Mouse (Mus musculus) layer of hippocampus, adult 6 months (tissue): ENCODE data around the gene Ssx2ip. TPM values are rescaled to one million over a fixed set of nuclear protein-coding genes. Genes with fewer than 3 reads are reported as not detected.

Source experiments
- long read RNA-seq, 2 experiments: library from polyadenylated mRNA; unstranded; transcript quantifications; one replicate each; pipeline ENCODE4 v2.0.0; 2019 to 2020
- microRNA-seq: library from miRNA; unstranded; fragments of <30 nt; microRNA quantifications from one replicate; pipeline ENCODE4 v1.2.0, GENCODE M21; 2020
- polyA plus RNA-seq: library from polyadenylated mRNA; unstranded; fragments of <200 nt; fragmentation: Nextera tagmentation; gene quantifications from 2 replicates; pipeline ENCODE4 v1.2.3, GENCODE M21; 2021

The Ssx2ip gene
- polyA plus RNA-seq: 21.8 and 22.7 TPM in 2 replicates
- long read RNA-seq, experiment 1, transcript Ssx2ip-203 (14 exons, 3,232 nt): major isoform, 5 of 80 reads
- long read RNA-seq, experiment 1, partial matches to known transcripts: 43 of 80 reads
- long read RNA-seq, experiment 1, other reads (novel, unspliced or antisense): 25 of 80 reads
- long read RNA-seq, experiment 2, transcript Ssx2ip-201 (14 exons, 3,410 nt): minor isoform, 28 of 418 reads
- long read RNA-seq, experiment 2, transcript Ssx2ip-203 (14 exons, 3,232 nt): major isoform, 109 of 418 reads
- long read RNA-seq, experiment 2, transcript Ssx2ip-204 (14 exons, 3,446 nt): minor isoform, 45 of 418 reads
- long read RNA-seq, experiment 2, partial matches to known transcripts: 31 of 418 reads
- long read RNA-seq, experiment 2, other reads (novel, unspliced or antisense): 202 of 418 reads

GRCm38 (mm10) chr3:146404311-146405201, at the start of gene Ssx2ip:
TSS of gene Ssx2ip (plus strand) at chr3:146404642.

DNA sequence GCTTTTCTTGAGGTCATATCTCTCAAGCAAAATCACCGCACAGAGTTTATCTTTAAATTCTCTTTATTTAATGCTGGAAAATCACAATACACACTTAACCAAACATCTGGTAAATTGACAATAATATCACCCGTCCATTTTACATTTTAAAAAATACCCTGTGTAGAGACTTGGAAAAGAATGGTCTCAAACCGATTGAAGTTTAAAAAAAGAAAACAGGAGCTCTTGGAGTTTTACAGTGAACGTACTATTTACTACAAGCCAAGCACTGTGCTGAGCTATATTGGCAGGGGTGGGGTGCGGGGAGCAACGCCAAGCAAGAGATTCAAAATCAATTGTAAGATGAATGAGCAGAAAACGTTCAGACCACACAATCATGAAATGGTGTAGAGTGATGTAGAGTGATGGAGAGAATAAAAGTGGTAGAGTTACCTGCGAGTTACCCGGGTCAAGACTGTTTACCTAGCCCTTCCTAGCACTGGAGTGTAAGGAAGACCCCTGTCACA, 45.4 kb downstream of the Ssx2ip start, which contains the start of gene Ctbs:
Gene Ctbs, plus strand, starts transcription at position 51 of the 506 bp plus-strand sequence.

Small RNAs within 50 kb of the gene (microRNA-seq; reads per million reads assigned to microRNA genes)
- not detected for gene Gm22901

Other genes with a start within 250 kb of the Ssx2ip start
- gene Lpar3, start 183.7 kb upstream of the Ssx2ip start, polyA plus RNA-seq: 0.67 and 0.89 TPM in 2 replicates
- gene Ctbs, start 45.2 kb downstream of the Ssx2ip start, polyA plus RNA-seq: 4.8 and 7.5 TPM in 2 replicates
- gene Spata1, start 95.1 kb downstream of the Ssx2ip start, polyA plus RNA-seq: 0.38 and 0.73 TPM in 2 replicates
- gene Gng5, start 95.2 kb downstream of the Ssx2ip start, polyA plus RNA-seq: 320 and 403 TPM in 2 replicates
- gene Rpf1, start 116.8 kb downstream of the Ssx2ip start, polyA plus RNA-seq: 11.5 and 14.3 TPM in 2 replicates
- gene Uox, start 165.8 kb downstream of the Ssx2ip start, polyA plus RNA-seq: 0.85 and 0.93 TPM in 2 replicates
- 0.05 TPM in 1 of 2 replicates, not detected in the other for gene Dnase2b, start 211.0 kb downstream of the Ssx2ip start, polyA plus RNA-seq
- gene 4930503B20Rik, start 246.7 kb downstream of the Ssx2ip start, polyA plus RNA-seq: not detected in 2 replicates